Mouse (Mus musculus) gastrocnemius, postnatal 25 days (tissue): ENCODE data around the gene Anapc16. TPM values are rescaled to one million over a fixed set of nuclear protein-coding genes. Genes with fewer than 3 reads are reported as not detected.

Experiments used
- DNase-seq: peaks from one replicate; pipeline ENCODE4 v3.0.0; 2022
- total RNA-seq, 2 experiments: library from RNA; stranded (reverse); gene quantifications; 1 replicate in 1 of 2; 2 replicates in 1 of 2; pipeline ENCODE4 v1.2.3; 2021

The Anapc16 gene
- total RNA-seq, 2 experiments from 2014 or later, result 40.7 to 40.9 TPM

DNA sequence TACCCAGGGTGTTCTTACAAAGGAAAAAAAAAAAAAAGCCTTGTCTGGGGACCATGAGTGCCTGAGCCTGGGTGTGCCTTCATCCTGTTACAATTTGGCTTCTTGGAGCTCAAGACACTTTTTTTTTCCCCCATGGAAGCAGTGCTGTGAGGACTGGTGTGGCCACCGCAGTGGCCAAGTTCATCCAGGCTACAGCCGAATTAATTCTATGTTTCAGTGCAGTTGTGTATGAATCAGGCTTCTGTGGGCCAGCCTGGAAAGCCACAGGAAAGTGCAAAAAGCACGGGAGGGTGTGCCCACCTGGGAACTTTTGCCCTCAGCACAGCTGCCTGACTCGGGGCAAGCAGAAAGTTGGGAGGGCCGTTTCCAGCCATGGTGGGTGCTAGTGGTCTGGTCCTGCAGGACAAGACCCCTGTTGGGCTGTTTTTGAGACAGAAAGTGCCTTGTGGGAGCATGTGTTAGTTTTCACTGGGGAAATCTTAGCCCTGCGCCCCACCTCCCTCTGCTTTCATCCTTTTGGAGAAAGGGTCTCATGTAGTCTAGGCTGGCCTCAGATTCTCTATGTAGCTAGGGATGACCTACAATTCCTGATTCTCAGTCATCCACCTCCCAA is 32.4 kb downstream of the Anapc16 start:
- peak; percentile 74 for DNase-seq

DNA sequence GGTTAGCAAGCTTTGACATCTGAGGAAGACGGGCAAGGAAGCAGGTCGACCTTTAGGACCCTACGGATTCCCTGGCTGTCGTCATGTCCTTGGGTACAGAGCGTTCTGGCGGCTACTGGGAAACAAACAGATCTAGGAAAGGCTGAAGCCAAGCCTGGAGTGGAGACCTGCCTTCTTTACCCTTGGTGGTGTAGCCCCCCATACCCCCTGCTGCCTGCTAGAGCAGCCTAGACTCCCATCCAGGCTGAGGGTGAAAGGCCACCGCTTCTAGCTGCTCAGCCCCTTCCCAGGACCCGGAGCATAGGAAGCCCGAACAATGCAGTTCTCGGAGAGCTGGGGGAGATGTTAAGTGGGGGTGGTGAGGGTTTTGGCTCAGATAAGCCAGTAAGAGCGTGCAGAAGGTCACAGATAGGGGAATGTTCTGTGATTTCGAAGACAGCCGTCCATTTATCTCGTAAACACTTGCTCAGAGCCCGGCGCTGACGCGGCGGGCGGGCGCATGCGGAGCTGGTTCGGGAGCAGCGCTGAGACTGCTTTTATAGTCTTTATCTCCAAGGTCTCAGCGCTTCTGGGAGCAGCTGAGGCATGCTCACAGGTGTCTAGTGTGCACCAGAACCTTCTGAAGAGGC is 33.0 kb downstream of the Anapc16 start:
- DNase-seq, result peak; percentile 91

DNA sequence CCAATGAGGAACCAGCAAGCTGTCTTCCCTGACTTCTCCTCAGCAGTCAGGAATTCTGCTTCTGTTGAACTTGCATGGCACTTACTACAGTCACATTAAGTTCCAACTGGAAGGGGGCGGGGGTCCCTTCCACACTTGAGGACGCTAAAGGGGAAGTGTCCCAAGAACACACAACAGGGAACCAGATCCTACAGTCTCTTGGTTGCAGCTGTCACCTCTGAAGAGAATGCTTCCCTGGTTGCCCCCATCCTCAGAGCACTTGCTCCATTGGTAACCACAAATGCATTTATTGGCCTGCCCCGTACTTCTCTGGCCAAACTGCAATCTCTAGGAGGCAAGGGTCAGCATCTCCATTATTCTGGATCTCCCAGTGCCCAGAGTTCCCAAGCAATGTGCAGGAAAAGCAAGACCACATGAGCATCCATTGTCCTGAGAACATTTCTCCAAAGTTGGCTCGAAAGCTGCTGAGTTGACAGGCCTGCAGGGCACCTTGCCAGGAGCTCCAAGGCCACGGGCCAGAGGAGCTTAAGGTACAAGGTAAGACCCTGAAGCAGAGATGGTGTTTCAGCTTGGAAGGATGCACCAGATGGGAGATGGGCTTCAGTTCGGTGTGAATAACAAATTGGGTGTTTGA is 35.5 kb downstream of the Anapc16 start:
- peak; percentile 63 for DNase-seq

DNA sequence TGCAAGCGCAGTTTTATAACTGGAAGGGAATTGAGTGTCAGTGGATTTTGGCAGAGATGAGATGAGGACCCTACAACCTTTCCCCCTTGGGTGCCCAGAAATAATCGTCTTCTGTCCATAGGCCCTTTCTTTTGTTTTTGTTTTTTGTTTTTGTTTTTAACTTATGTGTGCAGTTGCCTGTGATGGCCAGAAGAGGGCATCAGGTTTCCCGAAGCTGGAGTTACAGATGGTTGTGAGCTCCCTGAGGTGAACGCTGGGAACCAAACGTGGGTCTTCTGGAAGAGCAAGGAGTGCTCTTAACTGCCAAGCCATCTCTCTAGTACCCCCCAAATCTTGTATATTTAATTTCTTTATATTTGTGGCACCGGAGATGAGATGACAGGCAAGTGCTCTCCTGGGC is 36.2 kb downstream of the Anapc16 start:
- no peak for DNase-seq

DNA sequence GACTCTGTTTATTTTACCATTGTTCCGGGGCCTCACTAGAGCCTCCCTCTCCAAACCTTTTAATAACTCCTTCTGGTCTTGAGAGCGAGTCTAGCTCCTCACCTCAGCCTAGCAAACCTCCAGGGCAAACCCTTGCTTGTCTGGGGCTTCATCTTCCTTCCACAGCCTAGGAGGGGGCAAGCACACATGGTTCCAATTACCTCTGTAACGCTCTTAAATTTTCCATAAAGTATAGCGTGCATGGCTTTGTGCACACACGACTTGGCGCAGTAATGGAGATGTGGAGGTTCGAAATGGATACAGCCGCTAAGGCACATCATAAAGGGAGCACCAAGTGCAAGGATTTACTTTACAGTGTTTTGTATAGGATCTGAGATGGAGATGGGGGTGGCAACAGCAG is 37.1 kb downstream of the Anapc16 start:
- DNase-seq, result no peak

DNA sequence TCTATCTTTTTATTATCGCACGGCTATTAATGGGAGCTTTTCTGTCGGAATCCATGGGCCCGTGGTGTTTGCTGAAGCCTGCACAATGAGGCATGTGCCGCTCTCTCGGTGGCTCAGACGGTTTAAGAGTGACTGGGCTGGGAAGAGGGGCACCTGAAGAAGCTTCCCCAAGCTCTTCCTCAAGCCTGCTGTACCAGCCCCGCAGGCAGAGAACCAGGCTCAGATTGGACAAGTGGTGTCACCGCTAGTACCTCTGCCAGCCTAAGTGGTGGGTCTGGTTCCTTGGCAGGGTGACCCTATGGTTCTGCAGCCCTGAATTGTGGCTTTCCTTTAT is 37.6 kb downstream of the Anapc16 start:
- DNase-seq, result no peak

DNA sequence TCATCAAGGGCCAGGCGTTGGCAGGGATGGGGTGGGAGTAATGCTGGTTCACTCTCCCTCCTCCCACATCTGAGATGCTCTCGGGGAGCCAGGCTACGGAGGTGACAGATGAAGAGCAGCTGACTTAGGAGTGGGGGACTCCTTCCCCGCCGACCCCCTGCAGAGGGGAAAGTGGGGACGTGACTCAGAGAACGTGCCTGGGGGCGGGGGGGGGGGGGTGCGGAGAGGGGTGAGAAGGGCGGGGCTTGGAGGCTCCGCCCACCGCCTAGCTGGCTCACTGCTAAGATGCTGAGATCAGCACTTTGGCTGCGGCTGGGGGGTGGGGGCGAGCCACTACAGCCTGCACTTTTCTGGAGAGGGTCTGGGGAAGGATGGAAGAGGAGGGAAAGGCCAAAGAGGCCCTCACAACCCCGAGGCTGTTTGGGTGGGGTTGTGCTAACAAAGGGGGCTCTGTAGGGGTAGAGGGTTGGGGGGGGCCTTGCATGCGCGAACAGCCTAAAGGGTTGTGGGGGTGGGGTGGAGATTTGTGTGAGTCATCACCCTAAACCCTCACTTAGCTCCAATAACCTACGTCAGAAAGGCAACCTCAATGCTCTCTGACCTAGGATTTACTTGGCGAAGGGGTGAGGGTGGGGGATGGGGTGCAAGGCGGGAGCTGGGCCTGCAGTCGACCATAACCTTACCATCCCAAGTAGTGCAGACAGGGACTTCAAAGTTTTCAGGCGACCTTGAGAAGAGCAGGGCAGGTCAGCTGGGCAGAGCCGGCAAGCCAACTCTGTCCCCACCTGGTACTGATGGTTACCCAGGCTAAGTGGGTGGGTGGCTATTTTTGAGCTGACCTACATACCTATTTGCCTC is 38.2 kb downstream of the Anapc16 start:
- DNase-seq, result no peak

DNA sequence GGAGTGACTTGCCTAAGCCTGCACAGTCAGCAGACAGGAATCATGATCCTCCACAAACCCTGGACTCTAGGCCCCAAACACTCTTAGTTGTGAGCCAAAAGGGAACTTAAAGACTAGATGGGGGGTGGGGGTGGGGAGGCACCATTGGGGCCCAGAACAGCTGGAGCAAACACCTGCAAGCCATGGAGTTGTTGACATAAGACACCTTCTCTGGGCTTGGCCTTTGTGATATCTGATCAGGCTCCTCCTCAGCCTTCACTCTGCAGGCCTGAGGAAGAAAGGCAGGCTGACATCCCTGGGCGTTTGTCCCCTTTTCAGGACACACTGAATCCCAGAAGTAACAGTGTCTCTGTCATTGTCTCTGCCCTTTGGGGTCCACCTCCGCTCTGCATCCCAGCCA is 39.3 kb downstream of the Anapc16 start:
- no peak for DNase-seq

DNA sequence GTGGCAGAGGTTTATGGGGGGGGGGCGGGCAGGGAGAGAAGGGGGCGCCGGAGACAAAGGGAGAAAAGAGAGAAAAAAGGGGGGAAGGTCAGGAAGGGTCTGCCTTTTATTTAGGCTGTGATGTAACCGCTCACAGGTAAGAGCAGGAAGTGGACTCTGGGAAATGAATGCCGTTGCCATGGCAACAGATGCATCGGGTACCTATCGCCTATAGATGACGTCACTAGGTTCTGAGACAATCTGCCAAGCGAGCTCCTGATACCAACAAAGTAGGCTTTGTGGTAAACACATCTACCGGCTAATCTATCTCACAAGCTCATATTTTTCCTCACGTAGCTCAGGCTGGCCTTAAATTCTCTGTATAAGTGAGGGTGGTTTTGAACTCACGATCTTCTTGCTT is 43.4 kb downstream of the Anapc16 start:
- no peak for DNase-seq

DNA sequence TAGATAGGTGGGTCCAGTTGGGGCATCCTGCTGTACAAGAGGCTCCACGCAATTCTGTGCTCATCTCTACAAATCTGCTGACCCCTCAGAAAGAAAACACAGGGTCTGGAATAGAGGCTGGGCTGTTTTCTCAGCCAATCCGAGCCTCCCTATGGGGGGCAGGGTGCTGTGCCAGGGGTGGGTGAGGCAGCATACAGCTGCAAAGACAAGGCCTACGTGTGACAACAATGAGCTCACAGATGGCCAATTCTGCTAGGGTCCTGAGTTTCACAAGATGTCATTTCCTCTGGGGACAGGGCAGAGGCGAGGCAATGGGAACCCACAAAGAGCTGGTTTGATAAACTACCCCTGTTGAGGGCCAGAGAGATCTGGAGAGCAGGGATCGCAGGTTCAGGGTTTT is 44.5 kb downstream of the Anapc16 start:
- no peak for DNase-seq

DNA sequence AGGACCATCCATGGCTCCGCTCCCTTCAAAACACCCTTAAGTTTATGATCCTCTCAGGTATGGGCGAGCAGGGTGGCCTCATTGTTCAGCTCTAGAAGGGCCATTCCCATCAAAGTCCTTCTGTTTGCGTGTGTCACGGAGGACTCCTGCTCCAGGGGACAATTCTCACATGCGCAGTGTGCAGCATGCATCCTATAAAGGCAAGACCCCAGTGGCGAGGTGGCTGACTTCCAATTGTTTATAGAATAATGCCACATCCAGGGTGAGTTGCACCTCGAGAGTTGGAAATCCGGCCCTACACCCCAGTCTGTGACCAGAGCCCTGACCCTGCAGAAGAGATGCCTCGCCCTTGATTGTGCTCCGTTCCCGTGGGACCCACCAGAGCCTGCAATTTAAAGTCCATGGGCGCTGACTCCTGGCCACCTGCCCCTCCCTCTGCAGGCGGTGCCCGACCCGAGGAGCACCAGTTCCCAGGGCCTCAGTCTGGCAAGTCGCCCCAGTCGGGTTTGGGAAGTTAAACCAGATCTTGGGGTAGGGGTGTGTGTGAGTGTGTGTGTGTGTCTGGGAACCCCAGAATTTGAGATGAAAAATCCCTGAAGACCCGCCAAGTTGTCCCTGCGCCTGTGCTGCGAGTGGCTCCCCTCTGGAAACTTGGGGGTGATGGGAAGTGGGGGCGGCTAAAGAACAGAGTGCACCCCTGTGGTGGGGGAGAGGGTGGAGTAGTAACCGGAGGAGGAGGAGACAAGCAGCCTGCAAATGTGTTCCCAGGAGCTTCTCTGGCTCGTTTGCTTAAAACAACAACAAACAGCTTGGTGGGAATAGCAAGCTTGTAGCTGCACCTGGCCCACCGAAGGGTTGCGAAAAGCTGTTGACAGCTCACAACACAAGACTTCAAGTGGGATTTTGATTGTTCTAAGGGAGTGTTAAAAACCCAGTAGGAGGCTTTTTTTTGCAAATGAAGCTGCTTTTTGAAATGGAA is 45.5 kb downstream of the Anapc16 start:
- DNase-seq, result peak; percentile 69

DNA sequence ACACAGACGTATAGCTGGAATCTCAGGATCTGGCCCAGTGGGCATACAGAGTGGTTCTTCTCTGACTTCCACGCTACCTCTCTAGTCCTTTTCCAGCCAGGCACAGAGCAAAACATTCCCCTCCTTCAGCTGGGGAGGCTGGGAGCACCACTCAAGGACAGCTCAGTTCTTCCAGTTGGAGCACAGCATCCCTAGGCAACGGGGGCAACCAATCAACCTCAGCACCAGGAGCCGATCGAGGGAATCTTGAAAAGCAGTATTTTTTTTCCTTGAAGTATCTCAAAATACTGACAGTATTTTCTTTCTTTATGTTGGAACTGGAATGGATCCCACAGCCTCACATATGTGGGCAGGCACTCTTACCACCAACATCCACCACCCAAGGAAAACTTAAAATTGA is 46.3 kb downstream of the Anapc16 start:
- no peak for DNase-seq

DNA sequence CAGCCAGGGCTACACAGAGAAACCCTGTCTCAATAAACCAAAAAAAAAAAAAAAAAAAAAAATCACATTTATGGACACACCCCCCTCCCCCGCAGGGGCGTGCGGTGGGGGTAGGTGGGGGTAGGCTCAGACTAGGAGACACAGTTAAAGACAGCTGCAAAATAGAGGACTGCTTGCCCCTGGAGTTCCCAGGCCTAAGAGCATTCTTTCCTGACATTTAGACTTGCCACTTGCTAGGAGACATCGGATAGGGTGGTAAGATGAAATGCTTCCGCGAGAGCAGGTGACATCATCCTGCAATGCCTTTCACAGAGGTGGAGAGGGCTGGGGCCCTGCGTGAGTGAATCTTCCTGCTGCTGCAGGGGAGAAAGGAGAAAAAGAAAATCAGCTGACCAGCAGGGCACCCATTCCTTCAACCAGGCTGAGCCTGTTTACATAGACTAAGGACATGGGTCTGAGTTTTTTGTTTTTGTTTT is 49.3 kb downstream of the Anapc16 start:
- no peak for DNase-seq

DNA sequence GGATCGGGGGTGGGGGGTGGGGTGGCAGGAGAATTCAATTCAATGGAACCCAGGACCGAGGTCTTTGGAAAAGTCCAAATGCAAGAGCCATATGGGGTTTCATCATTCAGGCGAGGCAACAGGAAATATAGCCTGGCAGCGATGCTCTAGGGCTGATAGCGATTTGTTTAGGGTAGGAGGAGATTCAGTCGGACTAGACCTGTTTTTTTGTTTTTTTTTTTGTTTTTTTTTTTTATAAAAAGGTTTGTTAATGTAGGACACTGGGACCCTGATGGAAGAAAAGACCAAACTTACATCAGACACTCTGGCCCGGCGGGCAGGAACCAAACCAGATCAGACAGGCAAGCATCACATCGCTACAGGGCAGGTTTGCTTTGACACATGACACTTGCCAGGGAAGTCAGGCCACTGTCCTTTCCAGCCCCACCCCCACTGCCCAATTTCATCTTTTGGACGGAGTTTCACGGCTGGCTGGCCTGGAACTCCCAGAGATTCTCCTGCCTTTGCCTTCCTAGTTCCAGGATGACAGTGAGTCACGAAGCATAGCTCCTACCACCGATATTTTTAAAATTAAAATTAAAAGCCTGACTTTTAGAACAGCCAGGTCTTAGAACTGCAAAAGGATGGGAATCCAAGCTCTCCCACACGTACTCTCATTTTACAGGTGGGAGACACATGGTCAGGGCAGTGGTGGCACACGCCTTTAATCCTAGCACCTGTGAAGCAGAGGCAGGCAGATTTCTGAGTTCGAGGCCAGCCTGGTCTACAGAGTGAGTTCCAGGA is 50.0 kb downstream of the Anapc16 start:
- peak; percentile 67 for DNase-seq

DNA sequence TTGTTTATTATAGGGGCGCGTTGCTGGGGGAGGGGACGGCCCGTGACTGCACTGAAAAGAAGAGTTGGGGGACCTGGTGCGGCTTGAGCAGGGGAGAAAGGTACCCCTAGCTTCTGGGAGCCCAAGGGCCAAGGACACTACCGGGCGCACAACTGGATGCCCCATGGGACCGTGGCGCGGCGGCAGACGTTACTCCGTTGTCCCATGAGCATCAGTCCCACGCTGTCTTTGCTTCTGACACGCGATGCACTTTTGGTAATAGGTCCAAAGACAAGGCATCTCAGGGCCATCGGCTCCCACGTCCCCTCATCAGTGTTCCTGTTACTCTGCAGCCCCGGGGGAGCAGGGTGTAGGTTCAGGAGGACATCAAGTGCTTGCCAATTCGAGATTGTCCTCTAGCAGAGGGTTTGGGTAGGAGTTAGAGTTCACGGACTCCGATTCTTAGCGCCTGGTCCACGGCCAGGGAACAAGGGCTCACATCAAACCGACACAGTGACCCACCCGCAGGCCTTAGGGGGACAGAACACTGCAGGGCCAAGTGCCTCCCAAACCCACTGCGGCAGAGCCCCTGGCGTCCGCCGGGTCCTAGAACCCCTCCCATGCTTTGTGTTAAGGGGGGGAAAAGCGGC is 50.7 kb downstream of the Anapc16 start:
- DNase-seq, result peak; percentile 81

DNA sequence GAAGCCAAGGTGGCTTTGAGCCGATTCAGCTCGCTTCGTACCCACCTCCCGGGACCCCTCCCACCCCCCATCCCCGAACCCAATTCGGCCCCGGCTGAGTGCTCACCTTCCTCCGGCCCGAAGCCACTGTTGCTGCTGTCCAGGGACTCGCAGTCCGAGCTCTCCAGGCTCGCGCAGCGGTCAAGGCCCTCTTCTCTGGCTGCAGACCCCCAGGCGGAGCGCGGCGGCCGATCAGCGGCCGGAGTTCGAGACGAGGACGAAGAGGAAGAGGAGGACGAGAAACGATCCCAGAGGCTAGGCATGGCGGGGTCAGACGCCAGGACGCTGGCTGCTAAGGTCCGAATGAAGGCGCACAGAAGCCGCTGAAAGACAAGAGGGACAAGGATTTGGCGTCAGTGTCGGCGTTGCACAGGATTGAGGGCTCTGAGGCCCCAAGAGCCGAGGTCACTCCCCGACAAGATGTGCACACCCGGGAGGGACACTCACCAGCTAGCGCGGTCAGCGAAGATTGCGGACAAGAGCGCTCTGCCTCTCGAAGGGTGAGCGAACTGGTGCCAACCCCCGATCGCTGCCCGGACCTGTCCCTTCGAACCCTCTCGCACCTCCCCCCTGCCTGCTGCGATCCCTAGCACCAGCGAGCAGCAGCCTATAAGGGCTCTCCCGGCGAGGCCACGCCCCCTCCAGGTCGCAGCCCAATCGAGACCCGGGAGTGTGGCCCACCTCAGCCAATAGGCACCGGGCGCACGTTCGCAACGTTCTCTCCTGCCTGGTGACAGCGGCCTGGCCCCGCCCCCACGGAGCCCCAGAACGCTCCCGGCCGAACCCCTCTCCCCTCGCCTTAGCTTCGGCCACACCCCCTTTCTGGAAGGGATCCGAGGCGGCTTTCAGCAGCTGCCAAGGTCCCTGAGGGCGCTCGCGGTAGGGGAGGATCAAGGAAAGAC is 51.5 kb downstream of the Anapc16 start, which contains the start of gene Ddit4:
Gene Ddit4, minus strand, starts transcription at position 624 of the 941 bp plus-strand sequence.
- peak; percentile 100 for DNase-seq

DNA sequence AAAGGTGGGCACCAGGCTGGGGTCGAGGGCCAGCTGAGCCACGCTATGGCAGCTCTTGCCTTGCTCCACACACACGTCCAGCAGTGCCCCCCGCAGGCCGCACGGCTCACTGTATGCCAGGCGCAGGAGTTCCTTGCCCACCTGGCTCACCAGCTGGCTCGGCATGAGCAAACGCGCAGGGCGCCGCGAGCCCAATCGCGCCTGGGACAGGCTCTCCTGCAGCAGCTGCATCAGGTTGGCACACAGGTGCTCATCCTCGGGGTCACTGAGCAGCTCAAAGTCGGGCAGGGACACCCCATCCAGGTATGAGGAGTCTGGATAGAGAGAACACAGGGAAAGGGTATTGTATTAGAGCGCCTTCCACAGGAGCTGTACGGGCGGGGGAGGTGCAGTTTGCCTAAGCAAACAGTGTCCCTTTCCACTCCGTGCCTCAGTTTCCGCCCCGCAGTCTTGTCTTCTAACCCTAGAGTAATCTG is 52.2 kb downstream of the Anapc16 start:
- peak; percentile 83 for DNase-seq

DNA sequence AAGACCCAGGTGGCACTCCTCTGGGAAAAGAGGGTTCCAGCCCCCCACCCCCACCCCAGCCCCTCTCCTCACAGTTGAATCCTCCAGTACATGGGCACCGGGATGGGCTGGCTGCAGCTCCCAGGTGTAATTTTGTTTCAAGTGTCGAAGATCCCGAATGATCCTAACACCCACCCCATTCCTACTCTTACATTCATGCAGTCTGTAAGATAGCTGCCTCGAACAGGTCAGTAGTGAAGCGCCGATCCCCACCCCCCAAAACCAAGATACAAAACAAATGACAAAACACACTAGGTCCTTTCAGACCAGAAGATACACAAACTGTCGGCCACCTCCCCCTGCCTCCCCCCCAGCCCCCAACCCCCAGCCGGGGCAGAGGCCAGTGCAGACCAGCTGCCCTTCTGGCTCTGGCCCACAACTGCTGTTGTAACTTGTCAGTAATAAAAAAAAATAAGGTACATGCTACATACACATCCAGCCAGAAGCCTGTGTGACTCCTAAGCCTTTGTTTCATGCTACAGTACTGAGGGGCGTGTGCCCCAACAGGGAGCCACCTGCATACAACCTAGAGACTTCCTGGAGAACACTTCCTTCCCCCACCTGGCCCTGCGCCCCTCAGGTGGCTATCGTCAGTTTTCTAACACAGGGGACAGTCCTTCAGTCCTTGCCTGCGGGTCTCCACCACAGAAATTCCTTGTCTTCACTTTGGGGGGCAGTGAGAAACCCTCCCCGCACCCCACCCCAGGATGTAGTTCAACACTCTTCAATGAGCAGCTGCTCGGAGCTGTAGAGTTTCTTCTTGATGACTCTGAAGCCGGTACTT is 52.9 kb downstream of the Anapc16 start:
- DNase-seq, result no peak
